Mouse (Mus musculus) megakaryocyte, embryonic 14.5 days (primary cell): Measurements from ENCODE around the gene Gm11562. TPM values are rescaled to one million over a fixed set of nuclear protein-coding genes. Genes with fewer than 3 reads are reported as not detected.
"Not testable (repeated sequence)": the region's sequence is repeated elsewhere in the genome, so short reads cannot be mapped to it uniquely, and the experiment has no call there.

Experiments
- H3K27me3 ChIP-seq: replicated peaks from 2 replicates; pipeline ENCODE3; 2012; ENCODE audit warnings: inconsistent platforms
- H3K36me3 ChIP-seq: replicated peaks from 2 replicates; pipeline ENCODE3; 2012; ENCODE audit warnings: low read length, inconsistent platforms, mixed read lengths
- H3K4me1 ChIP-seq: 2 replicates; pipeline ENCODE4 v1.6.1; 2012; ENCODE audit warnings: inconsistent platforms
- H3K4me3 ChIP-seq: replicated peaks from 2 replicates; pipeline ENCODE3; 2012; ENCODE audit warnings: moderate library complexity, mild to moderate bottlenecking, inconsistent platforms
- H3K9me3 ChIP-seq: 2 replicates; pipeline ENCODE4 v1.6.1; 2012; ENCODE audit warnings: inconsistent platforms
- FLI1 ChIP-seq: IDR thresholded peaks from 2 replicates; pipeline ENCODE4 v1.6.1; 2012; ENCODE audit warnings: low read length, inconsistent platforms, mixed read lengths
- GATA1 ChIP-seq: IDR thresholded peaks from 3 replicates; pipeline ENCODE4 v1.6.1; 2012; ENCODE audit warnings: mixed read lengths, low read length, inconsistent platforms, borderline replicate concordance
- polyA plus RNA-seq: library from polyadenylated mRNA; stranded (reverse); fragments of >175 nt; gene quantifications from 2 replicates; pipeline ENCODE4 v1.2.3, GENCODE M21; 2012; ENCODE audit warnings: low replicate concordance; ENCODE audit not compliant: insufficient read depth

Gm11562 gene
- polyA plus RNA-seq, result not detected in 2 replicates

DNA sequence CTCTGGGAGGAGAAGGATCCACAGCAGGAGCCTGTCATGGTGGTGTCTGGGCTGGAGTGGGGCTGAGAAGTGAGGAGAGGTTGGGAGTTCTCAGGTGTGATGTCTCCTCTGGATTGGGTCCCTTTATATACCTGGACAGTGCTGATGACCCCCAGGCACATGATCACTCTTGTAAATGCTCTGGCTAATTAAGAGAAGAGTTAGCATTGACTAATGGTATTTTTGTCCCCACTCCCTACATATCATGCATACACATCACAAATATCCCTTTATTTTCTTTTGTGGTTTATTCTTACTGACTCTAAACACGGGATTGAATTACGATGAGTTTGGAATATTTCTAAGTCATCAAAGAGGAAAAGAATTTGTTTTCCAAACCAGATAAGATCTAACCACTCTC lies at the start of gene Gm11562:
Gm11562 (minus strand) TSS at position 101 of the 400 bp plus-strand sequence.
- H3K27me3 ChIP-seq, result no peaks in the 10 kb centered on the region
- no peak for TF ChIP-seq GATA1
- no peak for TF ChIP-seq FLI1
- H3K9me3 ChIP-seq, result 0 out of 2 replicates have a peak, but pooled peaks cover 3% of the 10 kb centered on the region
- no peaks in the 10 kb centered on the region for H3K36me3 ChIP-seq
- no peak within 1 kb of the TSS for H3K4me3 ChIP-seq
- H3K4me1 ChIP-seq, result no peaks in the 10 kb centered on the region

DNA sequence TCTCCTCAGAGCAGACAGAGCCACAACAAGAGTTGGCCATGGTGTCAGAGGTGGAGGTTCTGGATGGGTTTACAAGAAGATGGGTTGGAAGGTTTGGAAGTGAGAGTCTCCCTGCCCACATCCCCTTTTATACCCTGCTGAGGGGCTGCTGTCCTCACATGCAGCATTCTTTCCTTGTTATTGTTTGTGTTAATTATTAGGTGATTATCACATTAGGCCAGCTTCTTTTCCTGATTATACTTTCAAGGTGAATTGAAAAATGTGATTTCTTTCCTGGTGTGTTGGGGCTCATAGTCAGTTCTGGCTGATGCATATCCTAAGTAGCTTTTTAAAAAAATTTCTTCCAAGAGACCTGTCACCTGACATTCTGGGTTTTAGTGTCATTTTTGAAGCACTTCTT lies 45.6 kb upstream of the Gm11562 start, which contains the start of gene Krtap4-6:
Krtap4-6 (minus strand) TSS at position 101 of the 400 bp plus-strand sequence.
- H3K36me3 ChIP-seq, result no peaks in the 10 kb centered on the region

DNA sequence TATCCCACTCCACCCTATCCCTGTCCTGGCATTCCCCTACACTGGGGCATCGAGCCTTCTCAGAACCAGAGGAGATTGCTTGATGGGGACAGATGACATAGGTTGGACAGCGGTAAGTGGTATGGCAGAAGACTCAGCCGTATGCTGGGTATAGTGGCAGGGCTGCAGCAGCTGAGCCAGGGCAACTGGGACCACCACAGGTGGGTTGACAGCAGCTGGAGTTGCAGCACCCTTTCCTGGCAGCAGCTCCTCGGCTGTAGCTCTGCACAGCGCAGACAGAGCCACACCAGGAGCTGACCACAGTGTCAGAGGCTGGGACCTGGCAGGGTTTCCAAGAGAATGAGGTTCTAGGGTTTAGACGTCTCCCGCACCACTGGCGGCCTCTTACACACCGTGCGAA lies 42.6 kb upstream of the Gm11562 start:
- no peak overlapping the region for H3K4me3 ChIP-seq
- no peaks in the 10 kb centered on the region for H3K4me1 ChIP-seq
- TF ChIP-seq GATA1, result no peak
- TF ChIP-seq FLI1, result no peak
- H3K9me3 ChIP-seq, result 0 out of 2 replicates have a peak, but pooled peaks cover 3% of the 10 kb centered on the region
- H3K36me3 ChIP-seq, result no peaks in the 10 kb centered on the region
- no peaks in the 10 kb centered on the region for H3K27me3 ChIP-seq

More for the DNA sequence above, 45.6 kb upstream of the Gm11562 start, which contains the start of gene Krtap4-6:
- TF ChIP-seq GATA1 (no peak), FLI1 (no peak)
- H3K27me3 ChIP-seq, result no peaks in the 10 kb centered on the region
- H3K4me3 ChIP-seq, result no peak within 1 kb of the TSS
- 0 out of 2 replicates have a peak, but pooled peaks cover 3% of the 10 kb centered on the region for H3K9me3 ChIP-seq
- no peaks in the 10 kb centered on the region for H3K4me1 ChIP-seq

DNA sequence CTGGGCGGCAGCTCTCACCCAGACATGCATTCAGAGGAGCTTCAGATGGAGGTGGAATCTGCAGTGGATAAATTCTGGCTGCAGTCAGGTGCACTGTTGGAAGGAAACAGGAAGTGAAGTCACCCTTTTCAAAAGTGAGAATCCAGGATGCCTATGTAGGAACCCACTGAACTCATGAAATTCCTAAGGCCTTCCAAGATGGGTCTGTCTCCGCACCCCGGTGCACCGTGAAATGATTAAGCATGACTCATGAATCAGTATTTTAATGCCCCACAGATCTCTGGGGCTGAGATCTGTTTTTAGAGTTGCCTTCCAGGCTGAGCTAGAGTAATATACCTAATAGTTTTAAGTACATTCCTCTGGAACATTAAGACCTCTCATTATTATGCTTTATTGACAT lies 39.0 kb upstream of the Gm11562 start:
- Histone ChIP-seq H3K4me3 (no peak overlapping the region), H3K27me3 (no peaks in the 10 kb centered on the region), H3K36me3 (no peaks in the 10 kb centered on the region), H3K9me3 (0 out of 2 replicates have a peak, but pooled peaks cover 3% of the 10 kb centered on the region), H3K4me1 (no peaks in the 10 kb centered on the region)
- no peak for TF ChIP-seq FLI1

DNA sequence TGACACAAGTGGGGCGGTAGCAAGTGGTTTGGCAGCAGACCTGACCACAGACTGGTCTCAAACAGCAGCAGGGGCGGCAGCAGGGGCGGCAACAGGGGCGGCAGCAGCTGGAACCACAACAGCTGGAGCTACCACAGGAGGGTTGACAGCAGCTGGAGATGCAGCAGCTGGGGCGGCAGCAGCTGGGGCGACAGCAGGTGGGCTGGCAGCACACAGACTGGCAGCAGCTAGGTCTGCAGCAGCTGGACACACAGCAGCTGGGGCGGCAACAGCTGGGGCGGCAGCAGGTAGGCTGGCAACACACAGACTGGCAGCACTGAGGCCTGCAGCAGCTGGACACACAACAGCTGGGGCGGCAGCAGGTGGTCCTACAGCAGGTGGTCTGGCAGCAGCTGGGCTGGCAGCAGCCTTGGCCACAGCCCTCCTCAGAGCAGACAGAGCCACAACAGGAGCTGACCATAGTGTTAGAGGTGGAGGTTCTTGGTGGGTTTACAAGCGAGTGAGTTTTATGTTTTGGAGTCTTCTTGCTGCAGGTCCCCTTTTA lies 38.3 kb upstream of the Gm11562 start, which contains the start of gene Gm11563:
Gm11563 (minus strand) TSS at position 494 of the 544 bp plus-strand sequence.
- H3K36me3 ChIP-seq, H3K9me3 ChIP-seq, H3K4me3 ChIP-seq, H3K4me1 ChIP-seq, H3K27me3 ChIP-seq: not testable (repeated sequence)

DNA sequence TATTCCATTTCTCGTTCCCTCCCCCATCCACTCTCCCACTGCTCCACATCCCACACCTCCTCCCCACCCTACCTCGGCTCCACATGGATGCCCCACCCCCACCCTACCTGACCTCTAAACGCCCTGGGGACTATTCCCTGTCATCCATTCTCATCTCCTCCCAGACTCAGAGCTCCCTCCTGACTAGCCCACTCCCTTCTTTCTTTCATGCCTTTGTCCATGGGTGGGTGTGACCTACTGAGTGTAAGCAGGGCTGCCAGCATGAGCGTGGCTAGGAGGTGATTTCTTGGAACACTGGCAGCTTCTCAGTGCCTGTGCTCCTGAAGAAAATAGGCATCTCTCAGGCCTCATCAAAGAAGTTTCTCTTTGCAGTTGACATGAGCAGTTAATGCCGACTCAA lies 36.8 kb upstream of the Gm11562 start:
- Histone ChIP-seq H3K36me3 (no peaks in the 10 kb centered on the region), H3K4me3 (no peak overlapping the region), H3K4me1 (no peaks in the 10 kb centered on the region), H3K27me3 (no peaks in the 10 kb centered on the region), H3K9me3 (0 out of 2 replicates have a peak, but pooled peaks cover 3% of the 10 kb centered on the region)
- no peak for TF ChIP-seq GATA1
- TF ChIP-seq FLI1, result no peak

DNA sequence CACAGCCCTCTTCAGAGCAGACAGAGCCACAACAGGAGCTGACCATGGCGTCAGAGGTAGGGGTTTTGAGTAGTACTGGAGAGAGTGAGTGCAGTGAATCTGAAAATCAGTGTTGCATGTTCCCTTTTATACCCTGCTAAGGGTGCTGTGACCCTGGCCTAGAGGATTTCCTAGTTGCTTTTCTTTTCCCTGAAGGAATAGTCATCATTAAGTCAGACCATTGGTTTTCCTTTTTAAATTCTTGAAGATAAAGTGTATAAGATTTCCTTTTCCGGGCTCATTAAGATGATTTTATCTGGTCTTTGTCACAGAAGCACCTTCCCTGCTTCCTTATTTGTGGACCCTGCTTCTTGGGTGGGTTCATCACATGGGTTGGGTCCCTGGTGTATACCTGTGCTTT lies 29.9 kb upstream of the Gm11562 start, which contains the start of gene Gm11555:
Gm11555 (minus strand) TSS at position 101 of the 400 bp plus-strand sequence.
- no peaks in the 10 kb centered on the region for H3K9me3 ChIP-seq
- H3K36me3 ChIP-seq, result no peaks in the 10 kb centered on the region
- no peak within 1 kb of the TSS for H3K4me3 ChIP-seq
- no peak for TF ChIP-seq GATA1
- TF ChIP-seq FLI1, result no peak
- H3K4me1 ChIP-seq, result no peaks in the 10 kb centered on the region
- no peaks in the 10 kb centered on the region for H3K27me3 ChIP-seq

DNA sequence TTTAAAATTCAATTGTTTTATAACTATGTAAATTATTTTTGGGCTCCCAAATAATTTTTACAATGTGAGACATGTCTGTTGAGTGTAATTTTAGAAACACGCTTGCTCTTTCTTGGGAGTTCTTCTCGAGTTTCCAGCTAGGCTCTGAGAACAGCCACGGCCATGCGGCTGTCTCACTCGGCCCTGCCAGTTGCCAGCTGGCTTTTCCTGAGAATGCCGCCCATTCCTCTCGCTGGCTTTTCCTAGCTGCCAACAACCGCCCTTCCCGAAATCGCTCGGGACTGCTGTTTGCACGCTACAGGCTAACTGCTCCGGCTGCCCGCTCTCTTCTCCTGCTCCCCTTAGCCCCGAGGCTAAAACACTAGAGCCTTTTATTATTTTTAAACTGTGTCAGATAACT lies 26.2 kb upstream of the Gm11562 start:
- Histone ChIP-seq H3K9me3 (no peaks in the 10 kb centered on the region), H3K4me1 (no peaks in the 10 kb centered on the region), H3K27me3 (no peaks in the 10 kb centered on the region), H3K4me3 (no peak overlapping the region), H3K36me3 (no peaks in the 10 kb centered on the region)
- TF ChIP-seq GATA1 (no peak), FLI1 (no peak)

DNA sequence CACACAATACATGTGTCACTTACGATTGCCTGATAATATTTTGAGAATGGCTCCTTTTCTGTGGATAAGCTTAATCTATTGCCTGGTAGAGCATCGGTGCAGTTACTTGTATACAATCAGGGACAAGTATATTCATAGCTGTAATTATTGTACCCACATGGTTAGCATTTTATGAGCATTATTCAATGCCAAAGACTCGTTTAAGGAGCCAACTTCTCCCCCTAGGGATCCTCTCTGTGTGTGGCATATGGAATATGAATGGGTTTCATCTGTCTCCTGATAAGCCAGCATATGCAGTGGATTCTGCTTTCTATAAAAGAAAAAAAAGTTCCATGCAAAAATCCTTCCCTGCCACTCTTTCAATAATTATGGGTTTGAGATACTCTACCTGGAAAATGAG lies 24.1 kb upstream of the Gm11562 start:
- no peak for TF ChIP-seq FLI1
- no peak for TF ChIP-seq GATA1
- Histone ChIP-seq H3K27me3 (no peaks in the 10 kb centered on the region), H3K4me1 (no peaks in the 10 kb centered on the region), H3K9me3 (no peaks in the 10 kb centered on the region), H3K4me3 (no peak overlapping the region), H3K36me3 (no peaks in the 10 kb centered on the region)

DNA sequence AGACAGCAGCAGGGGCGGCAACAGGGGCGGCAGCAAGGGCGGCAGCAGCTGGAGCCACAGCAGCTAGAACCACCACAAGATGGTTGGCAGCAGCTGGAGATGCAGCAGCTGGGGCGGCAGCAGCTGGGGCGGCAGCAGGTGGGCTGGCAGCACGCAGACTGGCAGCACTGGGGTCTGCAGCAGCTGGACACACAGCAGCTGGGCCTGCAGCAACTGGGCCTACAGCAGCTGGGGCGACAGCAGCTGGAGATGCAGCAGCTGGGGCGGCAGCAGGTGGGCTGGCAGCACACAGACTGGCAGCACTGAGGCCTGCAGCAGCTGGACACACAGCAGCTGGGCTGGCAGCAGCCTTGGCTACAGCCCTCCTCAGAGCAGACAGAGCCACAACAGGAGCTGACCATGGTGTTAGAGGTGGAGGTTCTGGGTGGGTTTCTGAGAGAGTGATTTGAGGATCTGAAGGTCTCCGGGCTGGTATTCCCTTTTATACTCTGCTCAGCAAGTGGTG lies 23.5 kb upstream of the Gm11562 start, which contains the start of gene Krtap4-7:
Krtap4-7 (minus strand) TSS at position 455 of the 505 bp plus-strand sequence.
- H3K27me3 ChIP-seq, H3K4me1 ChIP-seq, H3K4me3 ChIP-seq, H3K9me3 ChIP-seq, H3K36me3 ChIP-seq: not testable (repeated sequence)
